Mouse (Mus musculus): ENCODE measurements around the gene Hpse2. TPM values are rescaled to one million over a fixed set of nuclear protein-coding genes. Genes with fewer than 3 reads are reported as not detected.

Gene Hpse2
- polyA plus RNA-seq, 1 experiment from 2014 or later: 0.12 TPM

DNA sequence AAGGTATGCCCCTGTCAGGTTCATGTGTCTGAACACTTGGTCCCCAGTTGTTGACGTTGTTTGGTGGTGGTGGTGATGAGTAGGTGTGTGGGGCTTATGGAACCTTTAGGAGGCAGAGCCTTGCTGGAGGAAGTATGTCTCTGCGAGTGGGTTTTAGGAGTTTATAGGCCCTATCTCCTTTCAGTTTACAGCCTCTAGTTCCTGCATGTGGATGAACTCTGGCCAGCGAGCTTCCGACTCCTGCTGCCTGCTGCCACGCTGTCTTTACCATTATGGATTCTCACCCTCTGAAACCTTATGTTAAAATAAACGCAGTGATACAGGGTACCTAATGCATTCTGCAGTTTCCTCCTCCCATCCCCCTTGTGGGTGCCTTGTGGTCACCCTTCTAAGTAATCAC lies 648.4 kb downstream of the Hpse2 start:
- Histone ChIP-seq H3K27me3 (ENCODE audit: control insufficient read depth, insufficient read depth, low read length) (no peaks in the 10 kb centered on the region), H3K4me3 (ENCODE audit: low read depth, low read length) (no peak overlapping the region), H3K27ac (ENCODE audit: low read depth, low read length) (no peak overlapping the region), H3K4me2 (ENCODE audit: low read depth, low read length) (no peak overlapping the region), H3K9ac (replicated peaks; ENCODE audit: low read depth, low read length) (no peak overlapping the region), H3K36me3 (ENCODE audit: control insufficient read depth, insufficient read depth, low read length) (no peaks in the 10 kb centered on the region), H3K4me1 (ENCODE audit: control insufficient read depth, insufficient read depth, low read length) (no peaks in the 10 kb centered on the region), H3K9me3 (ENCODE audit: control insufficient read depth, low read length) (no peaks in the 10 kb centered on the region)
- no peak for ATAC-seq (ENCODE audit: low read depth)
- 51% methylated on average over 6 of the region's 6 CpGs for WGBS

DNA sequence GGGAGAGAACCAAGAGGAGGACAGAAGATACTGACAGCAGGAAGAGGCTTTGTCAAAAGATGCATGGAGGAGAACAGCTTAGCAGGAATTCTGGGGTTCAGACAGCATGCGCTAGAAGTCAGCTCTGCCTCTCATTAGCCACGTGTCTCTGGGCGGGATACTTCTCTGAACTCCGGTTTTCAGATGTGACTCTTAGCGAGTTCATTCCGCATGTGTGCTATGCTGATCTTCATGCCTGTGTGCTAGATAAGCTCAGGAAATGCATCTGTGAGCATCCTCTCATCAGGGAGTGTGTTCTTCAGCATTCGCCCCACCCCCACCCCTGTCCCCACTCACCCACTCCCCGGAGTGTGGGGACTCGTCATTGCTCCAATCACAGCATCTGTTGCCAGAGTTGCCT lies 650.4 kb downstream of the Hpse2 start:
- Histone ChIP-seq H3K27ac (ENCODE audit: low read depth, low read length) (no peak overlapping the region), H3K4me2 (ENCODE audit: low read depth, low read length) (no peak overlapping the region), H3K4me3 (ENCODE audit: low read depth, low read length) (no peak overlapping the region), H3K27me3 (ENCODE audit: control insufficient read depth, insufficient read depth, low read length) (no peaks in the 10 kb centered on the region), H3K4me1 (ENCODE audit: control insufficient read depth, insufficient read depth, low read length) (no peaks in the 10 kb centered on the region), H3K9me3 (ENCODE audit: control insufficient read depth, low read length) (no peaks in the 10 kb centered on the region), H3K36me3 (ENCODE audit: control insufficient read depth, insufficient read depth, low read length) (no peaks in the 10 kb centered on the region), H3K9ac (replicated peaks; ENCODE audit: low read depth, low read length) (no peak overlapping the region)
- no peak for ATAC-seq (ENCODE audit: low read depth)
- 75% methylated on average over 9 of the region's 9 CpGs for WGBS

Other genes starting within 250 kb of the Hpse2 start
- gene Cnnm1, start 52.1 kb upstream of the Hpse2 start, polyA plus RNA-seq (2014; fragmentation: Nextera tagmentation; extraction: Ambion mirVana): 4.9 and 7.4 TPM in 2 replicates
- 81.8 and 99.5 TPM in 2 replicates for gene Got1, start 136.2 kb upstream of the Hpse2 start, polyA plus RNA-seq (2014; fragmentation: Nextera tagmentation; extraction: Ambion mirVana)
- not detected in 2 replicates for gene Nkx2-3, start 224.0 kb upstream of the Hpse2 start, polyA plus RNA-seq (2014; fragmentation: Nextera tagmentation; extraction: Ambion mirVana)

All from neural tube, embryonic 14.5 days (tissue).